Mouse (Mus musculus): ENCODE measurements at regions not wholly inside any gene's neighbourhood (a gene's known extent, or its start where the extent isn't known, plus 50 kb on each side); places are given as distances from the start of the nearest gene placed in this dataset.

GRCm38 (mm10) chr6:82860485-82860884 is 79.1 kb downstream of the Sema4f start:
- DNase-seq = no peak

- no peak for DNase-seq
Measured at GRCm38 (mm10) chr6:82856218-82856617, 82.0 kb upstream of the Hk2 start.

GRCm38 (mm10) chr6:82855401-82855800 is 81.1 kb upstream of the Hk2 start:
- no peak for DNase-seq

GRCm38 (mm10) chr6:82854780-82855179 is 80.5 kb upstream of the Hk2 start:
- DNase-seq = no peak

- DNase-seq = no peak
Measured at GRCm38 (mm10) chr6:82854338-82854737, 80.1 kb upstream of the Hk2 start.

GRCm38 (mm10) chr6:82853076-82853475 is 78.8 kb upstream of the Hk2 start:
- DNase-seq = peak; percentile 70

GRCm38 (mm10) chr6:82850556-82850955 is 76.3 kb upstream of the Hk2 start:
- DNase-seq = no peak

GRCm38 (mm10) chr6:82847598-82847997 is 73.3 kb upstream of the Hk2 start:
- peak; percentile 66 for DNase-seq

- DNase-seq = no peak
Measured at GRCm38 (mm10) chr6:82846587-82847150, 72.4 kb upstream of the Hk2 start.

- no peak for DNase-seq
Measured at GRCm38 (mm10) chr6:82844432-82844831, 70.2 kb upstream of the Hk2 start.

- DNase-seq = no peak
Measured at GRCm38 (mm10) chr6:82843881-82844280, 69.6 kb upstream of the Hk2 start.

- DNase-seq = no peak
Measured at GRCm38 (mm10) chr6:82837246-82837645, 63.0 kb upstream of the Hk2 start.

GRCm38 (mm10) chr6:82835222-82836064 is 61.2 kb upstream of the Hk2 start:
- no peak for DNase-seq

- no peak for DNase-seq
Measured at GRCm38 (mm10) chr6:82833867-82834266, 59.6 kb upstream of the Hk2 start.

- DNase-seq = no peak
Measured at GRCm38 (mm10) chr6:82831211-82831610, 57.0 kb upstream of the Hk2 start.

GRCm38 (mm10) chr6:82824684-82825083 is 50.4 kb upstream of the Hk2 start:
- no peak for DNase-seq

GRCm38 (mm10) chr6:82824240-82824639 is 50.0 kb upstream of the Hk2 start:
- peak; percentile 61 for DNase-seq
